ENCODE assay signal across 9 mouse cellular contexts in genomic region chr12:79989582-79990110, GRCm38 (mm10).
DNase-seq lines count a peak whose midpoint lies in the region; ATAC-seq and TF ChIP-seq lines count a peak whose summit lies in the region.
"Had no signal": no experiment of that assay in that cellular context is flagged by ENCODE, and none has a peak within 500 bp of the region (broad histone marks: within the 10 kb centered on the region; RNA-seq: fewer than 3 reads in every experiment).

No protein-coding gene starts in this region.

- no peak for DNase-seq in liver, embryonic 11.5 days (ENCODE audit: low spot score)
- no peak for DNase-seq in liver, postnatal 0 days
- no peak for DNase-seq in adrenal gland, postnatal 10 days
- DNase-seq in cerebellum, adult 11 months: no peak
- DNase-seq: gastrocnemius, adult 2 months; thymus, postnatal 14 days had no signal

- peak overlapping the region; percentile 44; the same call in 1 of the 2 replicates for H3K9ac ChIP-seq in liver, embryonic 11.5 days (ENCODE audit: low read depth, low read length)
- no peak overlapping the region for H3K9ac ChIP-seq in liver, postnatal 0 days (replicated peaks)
- H3K9ac ChIP-seq in embryonic facial prominence, embryonic 15.5 days: no peak overlapping the region
- H3K9ac ChIP-seq in hindbrain, embryonic 13.5 days: no peak overlapping the region
- H3K9ac ChIP-seq in midbrain, embryonic 16.5 days (ENCODE audit: low read depth, low read length): no peak overlapping the region

- H3K27ac ChIP-seq in liver, embryonic 11.5 days (ENCODE audit: low read depth, low read length): peak overlapping the region; percentile 98; the same call in 1 of the 2 replicates
- H3K27ac ChIP-seq in liver, postnatal 0 days (ENCODE audit: low read depth): no peak overlapping the region
- H3K27ac ChIP-seq in embryonic facial prominence, embryonic 15.5 days (replicated peaks): peak overlapping the region; percentile 89
- peak overlapping the region; percentile 81 for H3K27ac ChIP-seq in hindbrain, embryonic 13.5 days
- H3K27ac ChIP-seq in midbrain, embryonic 16.5 days (ENCODE audit: low read length): peak overlapping the region; percentile 67

- H3K4me1 ChIP-seq in liver, embryonic 11.5 days (replicated peaks; ENCODE audit: control insufficient read depth, insufficient read depth, low read length): peaks cover 68% of the 10 kb centered on the region
- H3K4me1 ChIP-seq in liver, postnatal 0 days (ENCODE audit: insufficient read depth): peaks cover 55% of the 10 kb centered on the region
- H3K4me1 ChIP-seq in embryonic facial prominence, embryonic 15.5 days: peaks cover 86% of the 10 kb centered on the region
- H3K4me1 ChIP-seq in hindbrain, embryonic 13.5 days (replicated peaks): peaks cover 50% of the 10 kb centered on the region
- H3K4me1 ChIP-seq in midbrain, embryonic 16.5 days (ENCODE audit: control insufficient read depth, insufficient read depth, low read length): peaks cover 12% of the 10 kb centered on the region

- no peak overlapping the region for H3K4me2 ChIP-seq in liver, embryonic 11.5 days
- no peak overlapping the region for H3K4me2 ChIP-seq in liver, postnatal 0 days (ENCODE audit: low read depth, low read length)
- no peak overlapping the region for H3K4me2 ChIP-seq in embryonic facial prominence, embryonic 15.5 days (replicated peaks)
- H3K4me2 ChIP-seq in hindbrain, embryonic 13.5 days: no peak overlapping the region
- H3K4me2 ChIP-seq in midbrain, embryonic 16.5 days (ENCODE audit: low read length): no peak overlapping the region

- no peaks in the 10 kb centered on the region for H3K9me3 ChIP-seq in liver, embryonic 11.5 days (ENCODE audit: control insufficient read depth, low read length)
- no peaks in the 10 kb centered on the region for H3K9me3 ChIP-seq in liver, postnatal 0 days (ENCODE audit: low read length)
- no peaks in the 10 kb centered on the region for H3K9me3 ChIP-seq in embryonic facial prominence, embryonic 15.5 days (replicated peaks)
- no peaks in the 10 kb centered on the region for H3K9me3 ChIP-seq in hindbrain, embryonic 13.5 days
- no peaks in the 10 kb centered on the region for H3K9me3 ChIP-seq in midbrain, embryonic 16.5 days (replicated peaks; ENCODE audit: control insufficient read depth, low read length, poor library complexity, severe bottlenecking)

- no peak for ATAC-seq in liver, embryonic 11.5 days (replicated peaks; ENCODE audit: low FRiP score)
- no peak for ATAC-seq in liver, postnatal 0 days
- ATAC-seq in embryonic facial prominence, embryonic 15.5 days (ENCODE audit: insufficient number of reproducible peaks, low FRiP score, low TSS enrichment, low read depth): no peak; the same call in 1 of the 2 replicates
- no peak for ATAC-seq in hindbrain, embryonic 13.5 days (ENCODE audit: low FRiP score)
- ATAC-seq in midbrain, embryonic 16.5 days: peak; percentile 43; the same call in 1 of the 2 replicates

- H3K4me3 ChIP-seq in liver, embryonic 11.5 days (ENCODE audit: low read depth, low read length): no peak overlapping the region
- H3K4me3 ChIP-seq in liver, postnatal 0 days (ENCODE audit: low read depth, low read length): no peak overlapping the region
- no peak overlapping the region for H3K4me3 ChIP-seq in embryonic facial prominence, embryonic 15.5 days (replicated peaks)
- H3K4me3 ChIP-seq in hindbrain, embryonic 13.5 days: no peak overlapping the region
- H3K4me3 ChIP-seq in midbrain, embryonic 16.5 days (ENCODE audit: low read depth, low read length): no peak overlapping the region
- H3K4me3 ChIP-seq: gastrocnemius, adult 2 months had no signal

- TF ChIP-seq EP300 in liver, postnatal 0 days (IDR thresholded peaks at IDR 0.05; ENCODE audit: low read depth): no peak

- no peaks in the 10 kb centered on the region for H3K27me3 ChIP-seq in liver, embryonic 11.5 days (replicated peaks; ENCODE audit: control insufficient read depth, insufficient read depth, low read length)
- no peaks in the 10 kb centered on the region for H3K27me3 ChIP-seq in liver, postnatal 0 days (ENCODE audit: insufficient read depth, low read length)
- no peaks in the 10 kb centered on the region for H3K27me3 ChIP-seq in embryonic facial prominence, embryonic 15.5 days
- H3K27me3 ChIP-seq in hindbrain, embryonic 13.5 days: no peaks in the 10 kb centered on the region
- no peaks in the 10 kb centered on the region for H3K27me3 ChIP-seq in midbrain, embryonic 16.5 days (ENCODE audit: control insufficient read depth, insufficient read depth, low read depth, low read length)

- no peak for TF ChIP-seq CTCF in liver, postnatal 0 days (IDR thresholded peaks at IDR 0.05; ENCODE audit: low read depth)

- H3K36me3 ChIP-seq in liver, embryonic 11.5 days (ENCODE audit: control insufficient read depth, insufficient read depth, low read length): no peaks in the 10 kb centered on the region
- H3K36me3 ChIP-seq in liver, postnatal 0 days (replicated peaks; ENCODE audit: insufficient read depth, low read length): no peaks in the 10 kb centered on the region
- H3K36me3 ChIP-seq in embryonic facial prominence, embryonic 15.5 days: no peaks in the 10 kb centered on the region
- H3K36me3 ChIP-seq in hindbrain, embryonic 13.5 days: no peaks in the 10 kb centered on the region
- H3K36me3 ChIP-seq in midbrain, embryonic 16.5 days (ENCODE audit: control insufficient read depth, insufficient read depth, low read length): no peaks in the 10 kb centered on the region

- WGBS in liver, embryonic 11.5 days: 70% methylated on average over 9 of the region's 9 CpGs
- WGBS in liver, postnatal 0 days (ENCODE audit: insufficient replicate concordance): 61% methylated on average over 9 of the region's 9 CpGs
- WGBS in embryonic facial prominence, embryonic 15.5 days: 30% methylated on average over 9 of the region's 9 CpGs
- 53% methylated on average over 7 of the region's 9 CpGs for WGBS in hindbrain, embryonic 13.5 days
- 70% methylated on average over 9 of the region's 9 CpGs for WGBS in midbrain, embryonic 16.5 days
